Mouse (Mus musculus) megakaryocyte-erythroid progenitor cell, adult 5 weeks (primary cell): ENCODE data around the gene Alg11. TPM values are rescaled to one million over a fixed set of nuclear protein-coding genes. Genes with fewer than 3 reads are reported as not detected.

ENCODE experiments used
- polyA plus RNA-seq: library from polyadenylated mRNA; stranded (reverse); fragments of >175 nt; gene quantifications from 2 replicates; pipeline ENCODE4 v1.2.3, GENCODE M21; 2012

Alg11 gene
- polyA plus RNA-seq = 0.33 and 0.53 TPM in 2 replicates

DNA sequence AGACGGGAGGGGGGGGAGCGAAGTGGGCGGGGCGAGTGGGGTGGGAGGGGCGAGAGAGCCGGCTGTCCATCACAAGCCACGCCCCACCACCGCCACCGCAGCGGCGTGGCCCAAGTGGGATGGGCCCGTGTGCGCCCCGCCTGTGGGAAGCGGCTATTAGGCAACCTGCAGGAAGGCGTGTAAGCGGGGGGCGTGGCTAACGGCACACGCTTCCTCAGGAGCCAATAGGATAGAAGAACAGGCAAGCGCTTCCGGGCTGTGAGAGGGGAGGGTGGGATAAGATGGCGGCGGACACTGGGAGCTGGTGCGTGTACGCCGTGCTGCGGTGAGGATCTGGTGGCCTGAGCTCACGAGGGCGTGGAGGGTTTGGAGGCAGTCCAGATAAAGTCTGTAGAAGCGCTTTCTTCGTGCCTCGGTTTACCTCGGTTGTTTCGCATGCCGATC lies at the start of gene Alg11:
TSS of gene Alg11 (plus strand) at position 276 of the 444 bp plus-strand sequence.

GRCm38 (mm10) chr8:22059821-22060445 lies 588 bp upstream of the Alg11 start, which contains the start of gene Atp7b:
Gene Atp7b, minus strand, starts transcription at chr8:22060305.

Other genes with a start within 250 kb of the Alg11 start
- not detected in 2 replicates for gene Defb50, start 237.2 kb upstream of the Alg11 start, polyA plus RNA-seq
- not detected in 2 replicates for gene Defb2, start 220.8 kb upstream of the Alg11 start, polyA plus RNA-seq
- gene Defb10, start 201.8 kb upstream of the Alg11 start, polyA plus RNA-seq = not detected in 2 replicates
- not detected in 2 replicates for gene Defb9, start 175.3 kb upstream of the Alg11 start, polyA plus RNA-seq
- not detected in 2 replicates for gene Defb11, start 154.3 kb upstream of the Alg11 start, polyA plus RNA-seq
- gene Defb15, start 128.0 kb upstream of the Alg11 start, polyA plus RNA-seq = not detected in 2 replicates
- gene Defb35, start 122.4 kb upstream of the Alg11 start, polyA plus RNA-seq = not detected in 2 replicates
- not detected in 2 replicates for gene Defb13, start 114.0 kb upstream of the Alg11 start, polyA plus RNA-seq
- gene Fam90a1a, start 102.0 kb upstream of the Alg11 start, polyA plus RNA-seq = not detected in 2 replicates
- gene Ccdc70, start 90.9 kb upstream of the Alg11 start, polyA plus RNA-seq = not detected in 2 replicates
- gene Atp7b, start 416 bp upstream of the Alg11 start, polyA plus RNA-seq = 3.3 and 3.8 TPM in 2 replicates
- gene Nek5, start 64.3 kb downstream of the Alg11 start, polyA plus RNA-seq = not detected in 2 replicates
- gene Nek3, start 105.7 kb downstream of the Alg11 start, polyA plus RNA-seq = 1.2 and 1.5 TPM in 2 replicates
- 6.6 and 8.3 TPM in 2 replicates for gene Ckap2, start 125.1 kb downstream of the Alg11 start, polyA plus RNA-seq
- 13.1 and 14.8 TPM in 2 replicates for gene Vps36, start 132.1 kb downstream of the Alg11 start, polyA plus RNA-seq
- 1.2 and 1.5 TPM in 2 replicates for gene Thsd1, start 166.6 kb downstream of the Alg11 start, polyA plus RNA-seq
- not detected in 2 replicates for gene Tpte, start 222.7 kb downstream of the Alg11 start, polyA plus RNA-seq